Mouse (Mus musculus): ENCODE data around the gene Fuz.

GRCm38 (mm10) chr7:44869697-44870528 lies 26.0 kb upstream of the Fuz start, which contains the start of gene Ptov1:
- TF ChIP-seq CTCF (IDR thresholded peaks at IDR 0.05; ENCODE audit: low read depth, low read length) (no peak), POLR2A (IDR thresholded peaks at IDR 0.05; ENCODE audit: extremely low read depth, insufficient read depth, low read length) (0 out of 2 replicates have a peak, but pooled peaks have one; percentile 15)

Data from liver, adult 2 months (tissue).